Mouse (Mus musculus) limb, embryonic 10.5 days (tissue): Measurements from ENCODE around the gene Abca1. TPM values are rescaled to one million over a fixed set of nuclear protein-coding genes. Genes with fewer than 3 reads are reported as not detected.

ENCODE experiments used
- DNase-seq: peaks from one replicate; pipeline ENCODE4 v3.0.0-alpha.2; 2017; ENCODE audit warnings: low spot score
- H3K27ac ChIP-seq: fragments of 300-500 bp; sonication (generic); 2 replicates; pipeline ENCODE4 v1.5.1; 2016; ENCODE audit warnings: mild to moderate bottlenecking
- H3K27me3 ChIP-seq: fragments of 300-500 bp; sonication (generic); 2 replicates; pipeline ENCODE4 v1.6.1; 2016; ENCODE audit warnings: low read depth, mild to moderate bottlenecking; ENCODE audit not compliant: poor library complexity, severe bottlenecking
- H3K36me3 ChIP-seq: fragments of 300-500 bp; sonication (generic); 2 replicates; pipeline ENCODE4 v1.6.1; 2016; ENCODE audit warnings: mild to moderate bottlenecking, moderate library complexity
- H3K4me1 ChIP-seq: fragments of 300-500 bp; sonication (generic); 2 replicates; pipeline ENCODE4 v1.6.1; 2016
- H3K4me3 ChIP-seq: fragments of 300-500 bp; sonication (generic); 2 replicates; pipeline ENCODE4 v1.5.1; 2016; ENCODE audit warnings: mild to moderate bottlenecking, moderate library complexity
- H3K9me3 ChIP-seq: fragments of 300-500 bp; sonication (generic); replicated peaks from 2 replicates; pipeline ENCODE4 v1.6.1; 2016; ENCODE audit warnings: mild to moderate bottlenecking
- WGBS: fragments of 180-500 bp; shearing (Covaris S2); methylation state at CpG from one replicate; pipeline ENCODE4 v1.1.7; 2016; 5-methylcytosine and 5-hydroxymethylcytosine counted together
- polyA plus RNA-seq: library from polyadenylated mRNA; unstranded; fragments of >200 nt; fragmentation: Nextera tagmentation; extraction: Ambion mirVana; gene quantifications from 2 replicates; pipeline ENCODE4 v1.2.1, GENCODE M21; 2016

The Abca1 gene
- polyA plus RNA-seq, 1 experiment from 2014 or later = 3.2 TPM

DNA sequence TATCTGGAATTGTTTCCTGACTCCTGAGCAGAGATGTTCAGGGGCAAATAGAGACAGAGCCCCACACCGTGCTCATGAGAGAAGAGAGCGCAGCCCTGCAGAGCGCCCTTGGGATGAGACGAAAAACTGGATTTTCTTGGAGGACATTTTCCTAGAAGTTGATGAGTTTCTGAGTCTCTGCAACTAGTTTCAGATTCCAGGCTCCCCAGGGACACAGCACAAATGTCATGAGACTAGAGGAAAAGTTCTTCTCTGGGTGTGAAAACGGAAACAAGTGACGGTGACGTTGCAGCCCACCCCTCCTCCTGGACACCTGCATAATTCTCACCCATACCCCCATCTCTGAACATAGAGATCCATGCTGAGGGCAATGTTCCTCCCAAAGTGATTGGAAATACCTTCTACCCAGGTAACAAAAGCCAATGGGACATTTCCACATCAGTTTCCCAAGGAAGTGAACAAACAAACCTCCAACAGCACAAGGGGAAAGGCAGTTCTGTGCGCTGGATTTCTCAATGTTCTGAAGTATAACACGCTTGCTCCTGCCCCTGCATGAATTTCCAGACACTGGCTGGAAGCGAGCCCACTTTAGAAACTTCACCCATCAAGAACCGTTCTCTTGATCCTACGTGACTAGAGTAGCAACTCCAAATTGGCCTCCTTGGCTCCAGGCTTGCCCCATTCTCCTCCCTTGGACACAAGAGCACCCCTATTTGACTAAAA lies 13.3 kb downstream of the Abca1 start:
- peaks cover 9% of the 10 kb centered on the region; the same call in 1 of the 2 replicates for H3K4me1 ChIP-seq
- WGBS = 93% methylated on average over 12 of the region's 12 CpGs

DNA sequence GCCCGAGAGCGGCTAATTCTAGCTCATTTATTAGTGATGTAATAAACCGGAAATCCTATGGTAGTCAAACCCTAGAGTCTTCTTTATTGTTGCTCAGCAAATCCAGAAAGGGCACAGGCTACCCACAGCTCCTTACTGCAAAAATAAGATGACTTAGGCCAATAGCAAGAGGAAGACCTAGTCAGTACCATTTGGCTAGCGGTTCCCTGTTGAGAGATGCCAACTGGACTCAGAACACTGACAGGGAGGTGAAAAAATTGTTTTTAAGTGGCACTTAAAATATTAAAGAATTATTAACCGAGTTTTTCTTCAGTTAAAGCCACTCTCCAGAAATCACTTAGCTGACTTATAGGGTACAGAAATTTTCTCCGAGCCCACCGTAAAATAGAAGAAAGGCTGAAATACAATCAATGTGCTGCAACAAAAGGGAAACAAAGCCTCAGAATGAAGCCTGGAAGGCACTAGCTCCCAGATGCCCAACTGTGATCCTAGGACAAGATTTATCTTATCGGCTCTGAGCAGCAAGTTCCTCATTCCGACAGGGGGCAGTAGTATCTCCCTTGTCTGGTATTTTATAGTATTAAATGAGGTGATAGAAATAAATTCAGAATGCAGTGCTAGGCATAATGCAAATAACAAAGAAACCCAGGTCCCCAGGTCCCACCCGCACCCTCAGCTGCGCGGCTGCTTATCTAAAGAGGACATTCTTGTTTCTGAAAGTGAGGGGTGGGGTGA lies 14.1 kb downstream of the Abca1 start:
- Histone ChIP-seq H3K27ac (no peak overlapping the region), H3K36me3 (no peaks in the 10 kb centered on the region), H3K4me1 (peaks cover 9% of the 10 kb centered on the region; the same call in 1 of the 2 replicates), H3K27me3 (no peaks in the 10 kb centered on the region), H3K4me3 (no peak overlapping the region), H3K9me3 (no peaks in the 10 kb centered on the region)
- no peak for DNase-seq
- 89% methylated on average over 12 of the region's 12 CpGs for WGBS

More for the DNA sequence above, 13.3 kb downstream of the Abca1 start:
- no peaks in the 10 kb centered on the region for H3K36me3 ChIP-seq
- no peaks in the 10 kb centered on the region for H3K9me3 ChIP-seq
- no peak overlapping the region for H3K27ac ChIP-seq
- H3K4me3 ChIP-seq = no peak overlapping the region
- no peaks in the 10 kb centered on the region for H3K27me3 ChIP-seq
- no peak for DNase-seq

DNA sequence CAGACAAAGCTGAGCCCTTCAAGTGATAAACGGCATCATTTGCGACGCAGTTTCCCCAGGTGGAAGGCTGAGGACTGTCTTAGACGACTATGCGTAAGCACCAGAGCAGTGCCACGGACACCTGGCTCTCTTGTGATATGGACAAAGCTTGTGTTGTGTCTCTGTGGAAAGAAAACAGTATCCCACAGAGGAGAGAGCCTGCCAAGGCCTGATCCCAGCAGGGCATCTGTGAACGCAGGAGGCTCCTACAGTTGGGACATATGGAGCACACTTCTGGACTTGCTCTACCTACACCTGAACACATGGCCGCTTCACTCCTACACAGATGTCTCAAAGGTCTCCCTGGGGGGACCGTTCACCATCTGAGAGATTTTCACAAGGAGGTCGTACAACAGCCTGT lies 15.1 kb downstream of the Abca1 start:
- no peak overlapping the region for H3K27ac ChIP-seq
- 83% methylated on average over 10 of the region's 10 CpGs for WGBS
- H3K27me3 ChIP-seq = no peaks in the 10 kb centered on the region
- H3K4me3 ChIP-seq = no peak overlapping the region
- peaks cover 9% of the 10 kb centered on the region; the same call in 1 of the 2 replicates for H3K4me1 ChIP-seq
- no peak for DNase-seq
- no peaks in the 10 kb centered on the region for H3K9me3 ChIP-seq
- H3K36me3 ChIP-seq = no peaks in the 10 kb centered on the region

DNA sequence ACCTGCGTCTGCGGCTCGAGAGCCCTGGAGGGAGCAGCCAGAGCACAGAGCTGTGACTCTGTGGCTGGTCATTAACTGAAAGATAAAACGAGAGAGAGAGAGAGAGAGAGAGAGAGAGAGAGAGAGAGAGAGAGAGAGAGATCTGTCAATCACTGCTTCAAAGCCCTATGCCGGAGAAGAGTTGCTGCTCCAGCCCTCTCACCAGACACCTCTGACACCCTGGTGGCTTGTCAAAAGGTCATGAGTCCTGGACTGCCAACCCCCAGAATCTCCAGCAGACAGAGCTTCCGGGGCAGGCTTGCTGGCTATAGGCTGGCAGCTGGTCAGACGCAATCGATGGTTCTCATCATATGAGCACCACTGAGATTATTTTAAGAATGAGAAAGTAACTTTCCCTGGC lies 15.7 kb downstream of the Abca1 start:
- Histone ChIP-seq H3K27ac (no peak overlapping the region), H3K9me3 (no peaks in the 10 kb centered on the region), H3K27me3 (no peaks in the 10 kb centered on the region), H3K4me1 (peaks cover 9% of the 10 kb centered on the region; the same call in 1 of the 2 replicates), H3K36me3 (no peaks in the 10 kb centered on the region), H3K4me3 (no peak overlapping the region)
- WGBS = 57% methylated on average over 8 of the region's 8 CpGs
- no peak for DNase-seq

DNA sequence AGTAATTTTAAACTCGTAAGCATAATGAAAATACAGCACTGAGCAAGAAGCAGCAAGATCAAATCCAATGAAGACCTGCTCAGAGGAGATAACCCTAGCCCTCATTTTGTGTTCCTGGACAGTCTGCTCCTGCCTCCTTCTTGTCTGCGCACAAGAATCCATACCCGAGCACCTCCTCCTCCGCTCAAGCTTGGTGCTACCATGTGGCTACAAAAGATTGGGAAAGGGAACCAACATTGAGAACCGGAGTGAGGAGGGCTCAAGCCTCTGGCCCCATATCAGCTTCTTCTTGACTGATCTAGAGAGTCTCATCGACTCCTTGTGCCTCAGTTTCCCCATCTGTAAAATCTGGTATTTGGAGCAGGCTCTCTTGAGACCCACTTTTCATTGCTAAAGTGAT lies 19.0 kb downstream of the Abca1 start:
- H3K4me3 ChIP-seq = no peak overlapping the region
- H3K36me3 ChIP-seq = no peaks in the 10 kb centered on the region
- no peaks in the 10 kb centered on the region for H3K9me3 ChIP-seq
- H3K27me3 ChIP-seq = no peaks in the 10 kb centered on the region
- 90% methylated on average over 6 of the region's 6 CpGs for WGBS
- DNase-seq = no peak
- no peak overlapping the region for H3K27ac ChIP-seq
- H3K4me1 ChIP-seq = peaks cover 9% of the 10 kb centered on the region; the same call in 1 of the 2 replicates

DNA sequence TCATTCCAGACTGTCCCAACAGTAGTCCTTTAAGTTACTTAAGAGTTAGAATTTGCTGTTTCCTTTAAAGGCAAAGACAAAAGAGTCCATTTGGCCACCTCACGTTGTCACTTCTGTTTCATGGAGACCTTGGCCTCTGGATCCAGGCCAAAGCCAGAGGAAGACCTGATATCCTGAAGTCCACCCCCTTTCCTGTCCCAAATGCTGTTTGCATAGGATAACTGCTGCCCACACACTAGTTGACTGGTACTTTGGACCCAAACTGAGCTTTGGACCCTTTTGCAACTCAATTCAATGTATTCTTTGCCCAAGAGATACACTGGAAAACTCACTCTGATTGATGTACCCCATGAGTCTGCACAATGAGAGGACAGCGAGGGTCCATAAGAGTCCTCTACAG lies 20.2 kb downstream of the Abca1 start:
- H3K4me3 ChIP-seq = no peak overlapping the region
- peaks cover 7% of the 10 kb centered on the region; the same call in 1 of the 2 replicates for H3K4me1 ChIP-seq
- no peaks in the 10 kb centered on the region for H3K36me3 ChIP-seq
- no peak for DNase-seq
- H3K9me3 ChIP-seq = no peaks in the 10 kb centered on the region
- H3K27me3 ChIP-seq = no peaks in the 10 kb centered on the region
- H3K27ac ChIP-seq = no peak overlapping the region
- WGBS = 87% methylated on average over 2 of the region's 2 CpGs

DNA sequence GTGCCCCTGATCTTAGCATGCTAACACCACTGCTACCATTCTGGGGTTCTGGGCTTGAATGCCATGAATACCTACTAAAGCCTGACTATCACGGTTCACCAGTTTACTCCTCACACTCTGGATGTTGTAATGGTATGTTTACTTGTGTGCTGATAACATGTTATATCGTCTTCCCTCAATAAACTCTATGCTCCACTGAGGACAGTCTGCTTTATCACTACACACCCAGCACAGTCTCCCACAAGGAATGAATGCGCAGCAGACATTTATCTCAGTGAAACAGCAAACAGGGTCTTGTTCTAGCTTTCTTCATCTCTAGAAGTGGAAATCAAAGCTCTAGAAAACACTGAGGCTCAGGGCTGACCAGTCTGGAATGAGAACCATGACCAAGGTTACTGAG lies 20.7 kb downstream of the Abca1 start:
- H3K4me1 ChIP-seq = 0 out of 2 replicates have a peak, but pooled peaks cover 4% of the 10 kb centered on the region
- no peak for DNase-seq
- H3K36me3 ChIP-seq = no peaks in the 10 kb centered on the region
- H3K4me3 ChIP-seq = no peak overlapping the region
- WGBS = 93% methylated on average over 3 of the region's 3 CpGs
- no peaks in the 10 kb centered on the region for H3K9me3 ChIP-seq
- no peaks in the 10 kb centered on the region for H3K27me3 ChIP-seq
- no peak overlapping the region for H3K27ac ChIP-seq

DNA sequence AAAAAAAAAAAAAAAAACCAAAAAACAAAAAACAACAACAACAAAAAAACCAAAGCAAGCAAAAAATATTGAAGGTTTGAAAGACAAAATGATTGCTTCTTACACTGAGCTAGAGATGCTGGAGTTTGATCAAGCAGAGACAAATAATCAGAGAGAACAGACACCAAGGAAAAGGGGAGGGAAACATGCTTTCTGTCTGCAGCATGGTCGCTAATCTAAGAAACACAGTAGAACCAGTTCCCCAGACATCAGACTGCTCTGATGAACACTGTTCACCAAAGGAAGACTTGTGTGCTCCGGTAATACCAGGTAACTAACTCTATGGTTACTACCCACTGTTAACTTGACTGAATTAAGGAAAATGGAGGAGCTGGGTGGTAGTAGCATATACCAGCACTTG lies 22.6 kb downstream of the Abca1 start:
- no peak for DNase-seq
- H3K36me3 ChIP-seq = no peaks in the 10 kb centered on the region
- no peaks in the 10 kb centered on the region for H3K9me3 ChIP-seq
- WGBS = 88% methylated on average over 2 of the region's 2 CpGs
- no peak overlapping the region for H3K27ac ChIP-seq
- no peaks in the 10 kb centered on the region for H3K27me3 ChIP-seq
- no peak overlapping the region for H3K4me3 ChIP-seq
- H3K4me1 ChIP-seq = no peaks in the 10 kb centered on the region

DNA sequence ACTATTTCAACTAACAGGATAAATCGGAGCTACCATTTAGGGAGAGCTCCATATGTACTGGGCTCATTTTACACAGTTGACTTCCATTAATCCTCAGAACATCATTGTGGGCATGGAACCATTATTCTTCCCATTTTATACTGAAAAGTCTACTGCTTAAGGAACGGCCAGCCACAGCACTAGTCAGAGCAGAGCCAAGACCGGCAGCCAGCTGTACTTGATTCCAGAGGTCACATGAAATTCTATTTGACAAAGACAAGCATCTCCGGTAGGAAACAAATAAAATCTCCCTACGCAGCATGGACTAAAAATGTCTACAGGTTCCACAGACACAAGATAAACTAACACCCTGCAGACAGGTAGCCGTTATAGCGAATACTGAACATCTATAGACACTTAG lies 24.9 kb downstream of the Abca1 start:
- DNase-seq = no peak
- no peaks in the 10 kb centered on the region for H3K9me3 ChIP-seq
- H3K27me3 ChIP-seq = no peaks in the 10 kb centered on the region
- H3K27ac ChIP-seq = no peak overlapping the region
- no peak overlapping the region for H3K4me3 ChIP-seq
- H3K4me1 ChIP-seq = no peaks in the 10 kb centered on the region
- WGBS = 83% methylated on average over 7 of the region's 7 CpGs
- no peaks in the 10 kb centered on the region for H3K36me3 ChIP-seq

DNA sequence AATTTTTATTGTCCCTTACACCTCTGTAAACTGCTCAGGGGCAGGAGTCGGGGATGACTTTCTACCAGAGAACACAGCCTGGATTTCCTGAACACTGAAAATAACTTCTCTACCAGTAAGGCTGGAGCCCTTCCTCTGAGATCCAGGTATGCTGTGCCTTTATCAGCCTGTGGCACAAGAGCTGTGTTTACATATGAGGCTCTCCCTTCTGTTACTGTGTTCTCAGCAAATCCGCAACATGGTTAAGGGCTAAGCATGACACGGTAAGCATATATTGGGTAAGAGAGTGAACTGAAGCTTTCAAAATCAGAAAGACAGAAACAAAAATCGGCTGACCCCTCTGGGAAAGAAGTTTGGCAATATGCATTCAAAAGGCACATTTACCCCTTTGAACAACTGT lies 25.7 kb downstream of the Abca1 start:
- no peaks in the 10 kb centered on the region for H3K36me3 ChIP-seq
- DNase-seq = no peak
- no peak overlapping the region for H3K4me3 ChIP-seq
- no peaks in the 10 kb centered on the region for H3K27me3 ChIP-seq
- H3K4me1 ChIP-seq = no peaks in the 10 kb centered on the region
- no peaks in the 10 kb centered on the region for H3K9me3 ChIP-seq
- WGBS = 89% methylated on average over 4 of the region's 4 CpGs
- no peak overlapping the region for H3K27ac ChIP-seq

DNA sequence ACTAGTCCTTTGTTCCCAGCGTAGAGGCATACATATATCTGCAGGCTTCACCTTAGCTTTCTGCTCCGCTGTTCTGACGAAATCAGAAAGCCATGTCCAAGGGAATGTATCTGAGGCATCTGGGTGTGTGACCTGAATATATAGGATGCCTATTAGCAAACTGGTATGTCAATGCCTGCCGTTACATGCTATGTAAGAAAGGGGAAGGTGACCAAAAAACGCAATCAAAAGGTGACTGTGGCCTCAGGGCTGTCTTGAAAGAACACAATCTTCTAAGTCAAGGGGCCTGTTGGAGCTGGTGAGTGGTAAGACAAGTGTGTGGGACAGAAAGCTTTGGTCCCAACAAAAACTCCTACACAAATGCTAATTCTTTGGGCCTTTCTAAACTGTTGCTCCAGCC lies 28.2 kb downstream of the Abca1 start:
- no peaks in the 10 kb centered on the region for H3K9me3 ChIP-seq
- DNase-seq = no peak
- peaks cover 17% of the 10 kb centered on the region for H3K36me3 ChIP-seq
- no peaks in the 10 kb centered on the region for H3K4me1 ChIP-seq
- 88% methylated on average over 5 of the region's 5 CpGs for WGBS
- H3K27ac ChIP-seq = no peak overlapping the region
- H3K27me3 ChIP-seq = no peaks in the 10 kb centered on the region
- H3K4me3 ChIP-seq = no peak overlapping the region

DNA sequence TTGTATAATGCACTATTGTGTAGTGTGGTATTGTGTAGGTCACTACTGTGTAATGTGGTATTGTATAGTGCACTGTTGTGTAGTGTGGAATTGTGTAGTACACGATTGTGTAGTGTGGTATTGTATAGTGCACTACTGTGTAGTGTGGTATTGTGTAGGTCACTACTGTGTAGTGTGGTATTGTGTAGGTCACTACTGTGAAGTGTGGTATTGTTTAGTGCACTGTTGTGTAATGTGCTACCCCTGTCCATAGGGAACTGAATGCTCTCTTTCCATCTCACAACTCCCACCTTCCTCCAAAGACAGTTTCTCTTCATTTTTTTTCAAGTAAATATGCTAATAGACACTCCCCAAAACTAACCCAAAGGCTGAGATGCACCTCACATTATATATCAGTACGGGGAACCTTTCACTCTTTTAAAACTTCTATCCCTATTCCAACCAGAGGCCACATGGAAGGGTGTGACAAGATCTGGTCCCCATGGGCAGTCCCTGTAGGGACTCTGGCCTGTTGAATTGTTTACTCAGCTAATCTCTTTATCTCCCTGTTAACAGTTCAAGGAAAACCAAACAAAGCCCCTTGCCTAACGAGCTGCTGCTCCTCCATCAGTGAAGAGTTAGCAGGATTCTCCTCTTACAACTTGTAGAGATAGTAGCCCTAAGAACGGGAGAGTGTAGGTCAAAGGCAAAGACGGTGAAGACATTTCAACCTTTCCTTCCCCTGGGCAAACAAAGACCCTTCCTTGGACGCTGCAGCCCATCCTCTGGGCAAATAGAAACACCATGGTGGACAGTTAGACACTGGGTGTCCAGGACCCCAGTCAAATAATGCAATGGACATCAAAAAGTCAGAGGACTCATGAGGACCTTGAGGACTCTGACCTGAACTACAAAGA lies 28.8 kb downstream of the Abca1 start:
- Histone ChIP-seq H3K4me1 (no peaks in the 10 kb centered on the region), H3K36me3 (peaks cover 20% of the 10 kb centered on the region), H3K9me3 (no peaks in the 10 kb centered on the region), H3K4me3 (no peak overlapping the region), H3K27me3 (no peaks in the 10 kb centered on the region), H3K27ac (no peak overlapping the region)
- 45% methylated on average over 6 of the region's 6 CpGs for WGBS
- no peak for DNase-seq
